Mouse (Mus musculus): ENCODE measurements around the gene Mtmr4. TPM values are rescaled to one million over a fixed set of nuclear protein-coding genes. Genes with fewer than 3 reads are reported as not detected.

Gene Mtmr4
- total RNA-seq (2015) (14.4 and 15.7 TPM in 2 replicates), total RNA-seq (2017) (20.9 and 25.0 TPM in 2 replicates)

DNA sequence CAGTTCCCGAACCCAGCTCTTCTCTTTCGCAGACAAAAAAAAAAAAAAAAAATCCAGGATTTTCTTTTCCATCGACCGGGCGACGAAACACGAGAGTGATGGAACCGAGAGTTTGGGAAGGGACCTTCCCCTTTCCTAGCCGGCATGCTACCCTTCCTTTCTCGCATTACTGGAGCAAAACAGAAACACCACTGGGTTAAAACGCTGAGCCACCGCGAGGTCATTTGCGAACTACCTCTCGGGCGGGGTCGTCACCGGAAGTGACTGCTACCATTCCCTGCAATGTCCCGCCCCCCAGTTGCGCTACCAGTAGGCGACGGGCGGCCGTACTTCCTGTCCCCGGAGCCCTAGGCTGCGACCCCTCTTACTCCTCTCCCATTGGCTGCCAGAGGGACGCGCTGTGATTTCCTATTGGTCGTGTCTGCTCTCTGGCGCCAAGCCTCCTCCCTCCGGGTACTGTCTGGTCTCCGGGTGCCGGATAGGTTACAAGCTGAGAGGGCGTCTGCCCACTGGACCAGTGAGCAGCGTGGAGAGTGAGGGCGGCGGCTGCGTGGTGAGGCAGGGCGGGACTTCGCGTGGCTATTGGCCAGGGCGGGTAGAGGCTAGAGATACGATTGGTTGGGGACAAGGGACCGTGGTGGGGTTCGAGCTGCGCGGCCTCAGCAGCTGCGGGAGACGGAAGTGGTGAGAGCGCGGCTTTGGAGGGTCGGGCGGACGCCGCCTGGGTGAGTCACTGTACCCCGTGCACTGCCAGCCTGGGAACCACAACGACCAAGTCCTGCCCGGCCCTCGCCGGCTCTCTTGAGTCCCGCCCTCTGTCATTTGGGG lies at the start of gene Mtmr4:
Gene Mtmr4, plus strand, starts transcription at position 637 of the 828 bp plus-strand sequence.
- ATAC-seq (replicated peaks; ENCODE audit: poor library complexity), result peak; percentile 84

GRCm38 (mm10) chr11:87542285-87542684 lies 49.7 kb upstream of the Mtmr4 start:
- no peak for ATAC-seq (replicated peaks; ENCODE audit: poor library complexity)

- no peak for ATAC-seq (replicated peaks; ENCODE audit: poor library complexity)
Observed at GRCm38 (mm10) chr11:87542906-87543305, 49.1 kb upstream of the Mtmr4 start.

DNA sequence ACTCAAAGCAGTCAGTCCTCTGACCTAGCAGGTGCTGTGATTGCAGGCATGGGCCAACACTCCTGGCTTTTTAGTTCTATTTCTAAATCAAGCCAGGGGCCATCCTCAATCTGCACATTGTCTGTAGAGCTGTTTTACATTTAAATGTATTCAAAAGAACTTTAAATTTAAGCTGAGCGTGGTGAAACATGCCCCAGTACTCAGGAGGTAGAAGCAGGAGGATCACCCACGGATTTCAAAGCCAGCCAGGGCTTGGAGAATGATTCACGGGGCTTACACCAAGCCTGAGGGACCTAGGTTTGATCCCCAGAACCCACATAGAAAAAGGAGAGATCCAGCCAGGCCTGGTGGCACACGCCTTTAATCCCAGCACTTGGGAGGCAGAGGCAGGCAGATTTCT lies 38.6 kb upstream of the Mtmr4 start:
- ATAC-seq (replicated peaks; ENCODE audit: poor library complexity), result no peak

DNA sequence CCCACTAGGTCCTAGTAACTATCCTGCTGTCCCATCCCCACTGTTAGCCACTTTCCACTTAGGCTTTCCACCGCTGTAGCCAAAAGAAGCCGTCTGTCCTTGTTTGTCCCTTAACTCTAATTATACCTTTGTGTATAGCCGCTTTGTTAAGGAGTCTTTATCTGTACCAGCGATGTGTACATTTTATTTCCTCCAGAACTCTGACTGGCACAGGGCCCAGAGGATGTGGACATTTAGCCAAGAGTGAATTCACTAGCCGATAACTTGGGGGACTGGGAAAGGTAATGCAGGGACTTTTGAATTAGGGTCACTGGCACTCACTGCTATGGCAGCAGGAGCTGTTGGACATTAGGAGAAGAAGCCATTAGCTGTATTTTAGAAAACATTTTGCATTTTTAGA lies 37.6 kb upstream of the Mtmr4 start:
- peak; percentile 23; the same call in 1 of the 2 replicates for ATAC-seq (replicated peaks; ENCODE audit: poor library complexity)

GRCm38 (mm10) chr11:87555106-87555703 lies 36.8 kb upstream of the Mtmr4 start:
- no peak for ATAC-seq (replicated peaks; ENCODE audit: poor library complexity)

GRCm38 (mm10) chr11:87561208-87561607 lies 30.8 kb upstream of the Mtmr4 start:
- ATAC-seq (replicated peaks; ENCODE audit: poor library complexity), result no peak

DNA sequence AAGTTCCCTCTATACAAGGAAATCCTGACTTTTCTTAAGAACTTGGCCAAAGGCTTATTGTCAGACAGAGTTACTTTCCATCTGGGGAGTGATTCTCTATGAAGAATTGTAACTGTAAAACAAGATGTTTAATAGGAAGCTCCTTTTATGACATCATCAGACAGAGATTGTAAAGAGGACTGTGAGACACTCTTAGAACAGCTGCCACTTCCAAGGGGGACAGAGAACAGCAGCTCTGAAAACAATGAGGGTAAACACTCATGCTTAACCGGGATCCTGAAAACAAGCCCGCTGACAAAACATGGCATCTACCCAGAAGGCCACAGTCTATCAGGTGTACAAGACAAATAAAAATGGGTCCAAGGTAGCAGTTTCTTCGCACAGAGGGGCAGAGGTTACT lies 25.5 kb upstream of the Mtmr4 start, which contains the start of gene Gm11492:
Gene Gm11492, plus strand, starts transcription at position 153 of the 400 bp plus-strand sequence.
- no peak for ATAC-seq (replicated peaks; ENCODE audit: poor library complexity)

GRCm38 (mm10) chr11:87568255-87568953 lies 23.6 kb upstream of the Mtmr4 start, which contains the start of gene Sept4:
Gene Sept4, plus strand, starts transcription at chr11:87568903.
- no peak for ATAC-seq (replicated peaks; ENCODE audit: poor library complexity)

DNA sequence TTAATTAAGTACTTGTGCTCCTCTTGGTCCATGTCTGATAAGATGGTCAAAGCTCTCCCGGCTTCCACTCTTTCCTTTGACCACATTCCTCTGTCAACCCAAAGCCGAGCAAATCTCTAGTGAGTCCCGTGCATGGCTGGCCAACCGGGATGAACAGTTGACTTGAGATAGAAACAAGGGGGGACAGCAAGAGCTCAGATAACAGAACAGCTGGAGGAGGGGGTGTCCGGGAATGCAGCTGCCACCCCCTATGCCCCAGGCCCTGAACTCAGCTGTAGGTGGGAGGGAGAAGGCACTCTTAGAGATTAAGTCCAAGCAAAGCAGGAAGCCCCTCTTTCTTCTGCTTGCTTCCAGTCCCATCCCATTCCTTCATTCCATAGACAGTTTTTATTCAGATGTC lies 21.2 kb upstream of the Mtmr4 start:
- ATAC-seq (replicated peaks; ENCODE audit: poor library complexity), result no peak

GRCm38 (mm10) chr11:87571361-87571950 lies 20.5 kb upstream of the Mtmr4 start:
- ATAC-seq (replicated peaks; ENCODE audit: poor library complexity), result no peak

- no peak for ATAC-seq (replicated peaks; ENCODE audit: poor library complexity)
Observed at GRCm38 (mm10) chr11:87573751-87574150, 18.2 kb upstream of the Mtmr4 start.

GRCm38 (mm10) chr11:87574520-87575180 lies 17.3 kb upstream of the Mtmr4 start:
- ATAC-seq (replicated peaks; ENCODE audit: poor library complexity), result no peak

DNA sequence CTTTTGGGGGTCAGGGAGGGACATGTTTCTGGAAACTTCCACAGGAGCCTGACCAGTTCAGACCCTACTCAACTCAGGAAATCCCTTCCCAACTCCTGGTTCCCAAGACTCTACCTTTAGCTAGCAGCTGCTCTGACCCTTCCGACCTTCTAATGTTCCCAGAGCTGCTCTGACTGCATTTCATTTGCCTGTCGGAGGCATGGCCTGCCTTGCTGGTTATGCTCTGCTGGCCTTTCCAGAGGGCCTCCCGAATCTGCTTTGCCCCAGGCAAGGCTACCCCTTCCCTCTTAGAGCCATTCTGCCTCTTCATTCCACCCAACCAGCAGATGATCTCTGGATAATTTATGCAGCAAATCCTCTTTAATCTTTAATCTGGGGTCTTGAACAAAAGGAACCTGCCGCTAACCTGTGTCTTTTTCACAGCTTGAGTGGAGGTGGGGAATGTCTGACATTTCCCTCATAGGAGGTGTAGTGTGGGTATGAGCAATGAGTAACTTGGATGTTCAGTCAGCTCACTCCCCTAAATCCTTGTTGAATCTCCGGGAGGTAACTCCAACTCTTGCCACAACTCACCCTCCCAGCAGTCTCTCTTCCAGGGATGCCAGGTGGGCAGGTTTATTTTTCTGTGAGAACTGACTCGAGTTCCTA lies 14.2 kb upstream of the Mtmr4 start:
- no peak for ATAC-seq (replicated peaks; ENCODE audit: poor library complexity)

- ATAC-seq (replicated peaks; ENCODE audit: poor library complexity), result peak; percentile 81
Observed at GRCm38 (mm10) chr11:87578249-87578962, 13.6 kb upstream of the Mtmr4 start.

GRCm38 (mm10) chr11:87578963-87579601 lies 12.9 kb upstream of the Mtmr4 start:
- ATAC-seq (replicated peaks; ENCODE audit: poor library complexity), result peak; percentile 47

DNA sequence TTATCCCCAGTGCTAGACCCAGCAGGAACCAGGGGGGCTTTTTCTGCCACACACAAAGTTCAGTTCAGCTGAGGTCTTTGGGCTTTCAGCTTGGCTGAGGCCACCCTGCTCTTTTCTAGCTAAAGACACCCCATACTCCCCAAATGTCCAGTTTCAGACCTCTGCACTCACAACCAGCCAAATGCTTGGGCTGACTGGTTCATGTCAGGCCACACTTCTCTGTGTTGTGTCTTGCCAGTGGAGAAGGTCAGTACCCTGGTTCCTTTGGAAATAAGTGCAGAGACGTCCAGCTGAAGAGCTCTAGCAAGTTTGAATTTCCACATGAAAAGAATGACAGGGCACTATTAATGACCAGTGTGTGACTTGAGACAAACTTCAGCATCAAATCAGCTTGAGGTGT lies 12.2 kb upstream of the Mtmr4 start:
- no peak for ATAC-seq (replicated peaks; ENCODE audit: poor library complexity)

DNA sequence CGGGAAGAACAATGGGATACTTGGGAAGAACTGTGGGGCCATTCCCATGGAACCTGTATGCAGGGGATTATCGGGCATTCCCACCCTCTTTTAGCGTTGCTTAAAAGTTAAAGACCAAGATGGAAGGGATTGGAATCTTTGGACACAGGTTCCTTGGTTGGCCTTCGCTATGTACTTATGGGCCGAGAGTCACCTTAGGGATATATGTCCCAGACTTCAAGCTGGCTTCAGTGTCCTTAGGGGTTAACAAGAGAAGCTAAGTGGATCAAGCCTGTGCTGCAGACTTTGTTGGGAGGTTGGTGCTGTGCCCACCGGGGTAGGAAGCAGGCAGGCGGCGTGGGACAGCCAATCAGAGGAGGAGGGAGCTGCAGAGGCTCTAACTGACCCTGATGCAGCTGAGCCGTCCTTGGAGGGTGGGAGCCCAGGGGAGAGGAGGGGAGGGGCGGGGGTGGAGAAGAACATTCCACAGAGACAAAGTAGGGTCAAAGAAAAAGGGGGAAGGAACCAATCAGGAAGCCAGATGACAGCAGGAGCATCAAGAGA lies 11.3 kb upstream of the Mtmr4 start:
- ATAC-seq (replicated peaks; ENCODE audit: poor library complexity), result no peak
